Mouse (Mus musculus): ENCODE measurements around the gene Glod4. TPM values are rescaled to one million over a fixed set of nuclear protein-coding genes. Genes with fewer than 3 reads are reported as not detected.

Gene Glod4
- polyA plus RNA-seq (2017; shearing (Covaris generic)): 100 to 1,000 TPM in 1 of 3 experiments, 10 to 100 TPM in 2; 83.0 to 101 (median 84.6) TPM

- ATAC-seq: peak; percentile 90
These were observed at the start of gene Glod4, which contains the start of gene Mrm3 for GRCm38 (mm10) chr11:76242901-76243810. TSS of gene Glod4 (minus strand) at chr11:76243725. TSS of gene Mrm3 (plus strand) at chr11:76243715.

GRCm38 (mm10) chr11:76292831-76293230 lies 49.3 kb upstream of the Glod4 start:
- ATAC-seq: no peak

- ATAC-seq: no peak
These were observed 48.9 kb upstream of the Glod4 start for GRCm38 (mm10) chr11:76292398-76292797.

- ATAC-seq: no peak
These were observed 48.4 kb upstream of the Glod4 start for GRCm38 (mm10) chr11:76291960-76292359.

- no peak for ATAC-seq
These were observed 46.8 kb upstream of the Glod4 start for GRCm38 (mm10) chr11:76290367-76290766.

- no peak for ATAC-seq
These were observed 45.1 kb upstream of the Glod4 start for GRCm38 (mm10) chr11:76288645-76289044.

DNA sequence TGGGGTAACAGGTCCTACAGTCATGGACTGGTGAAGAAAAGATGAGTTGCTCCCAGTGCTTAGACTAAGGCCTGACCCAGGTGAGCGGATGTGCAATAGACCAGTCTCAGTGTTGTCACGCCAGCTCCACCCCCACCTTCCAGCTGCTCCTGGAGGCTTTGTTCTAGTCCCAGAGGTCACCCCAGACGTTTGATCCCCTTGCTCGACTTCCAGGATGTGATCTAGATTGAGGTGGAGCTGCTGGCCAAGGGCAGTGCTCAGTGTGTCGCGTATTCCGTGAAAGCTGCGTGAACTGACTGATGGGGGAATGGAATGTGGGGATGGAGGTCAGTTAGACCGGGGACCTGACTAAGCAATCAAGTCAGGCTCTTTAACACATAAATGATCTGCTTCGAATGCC lies 43.8 kb upstream of the Glod4 start:
- ATAC-seq: no peak

DNA sequence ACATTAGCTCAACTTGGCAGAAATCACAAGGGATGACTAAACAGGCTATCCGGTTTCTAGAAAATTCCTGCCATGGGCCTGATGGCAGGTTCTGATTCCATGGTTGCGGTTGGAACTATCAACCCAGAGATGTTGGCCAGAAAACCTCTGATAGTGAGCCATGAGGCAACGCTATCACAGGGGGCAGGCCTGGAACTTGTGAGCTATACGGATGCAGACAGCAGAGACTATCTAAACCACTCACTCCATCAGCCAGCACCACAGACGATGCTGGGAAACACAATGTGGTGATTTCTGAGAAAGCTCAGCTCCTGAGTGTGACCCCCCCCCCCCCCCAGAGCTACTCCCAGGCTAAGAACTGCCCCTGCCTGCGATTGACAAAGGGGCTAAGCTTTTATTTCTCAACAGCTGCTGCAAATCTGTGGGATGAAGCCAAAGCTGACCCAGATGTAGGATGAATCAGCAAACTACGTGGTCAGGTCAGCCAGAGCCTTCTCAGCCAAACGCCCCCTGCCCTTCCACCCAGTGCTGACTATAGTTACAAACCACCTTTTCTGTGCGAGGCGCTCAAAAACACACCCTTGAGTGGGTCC lies 43.1 kb upstream of the Glod4 start:
- no peak for ATAC-seq

DNA sequence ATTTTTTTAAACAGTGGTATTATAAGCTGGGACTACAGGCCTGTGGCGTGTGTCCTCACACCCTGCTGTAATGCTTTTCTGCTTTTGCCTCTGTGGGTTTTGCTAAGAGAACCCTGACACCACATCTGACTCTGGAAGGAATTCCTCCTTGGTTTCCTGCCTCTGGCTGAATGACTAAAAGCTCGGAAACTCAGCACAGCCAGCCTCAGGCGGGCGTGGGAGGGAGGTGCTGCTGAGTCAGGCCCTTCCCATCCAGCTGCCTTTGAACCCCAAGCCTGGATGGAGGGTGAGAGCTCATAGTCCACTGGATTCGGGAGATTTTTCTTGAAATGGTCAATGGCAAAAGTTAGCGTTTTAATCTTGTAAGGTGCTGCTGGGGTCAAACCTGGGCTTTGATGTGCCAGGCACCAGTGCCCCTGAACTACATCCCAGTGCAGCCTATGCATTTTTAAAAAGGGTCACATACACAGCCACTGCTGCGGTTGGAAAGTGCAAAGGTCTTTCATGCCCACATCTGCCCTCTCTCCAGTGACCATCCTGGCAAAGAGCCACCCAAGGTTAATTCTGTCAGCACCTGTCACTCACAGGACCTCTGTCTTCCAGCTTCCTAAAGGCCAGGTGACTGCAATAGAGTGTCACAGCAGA lies 42.0 kb upstream of the Glod4 start:
- no peak for ATAC-seq

DNA sequence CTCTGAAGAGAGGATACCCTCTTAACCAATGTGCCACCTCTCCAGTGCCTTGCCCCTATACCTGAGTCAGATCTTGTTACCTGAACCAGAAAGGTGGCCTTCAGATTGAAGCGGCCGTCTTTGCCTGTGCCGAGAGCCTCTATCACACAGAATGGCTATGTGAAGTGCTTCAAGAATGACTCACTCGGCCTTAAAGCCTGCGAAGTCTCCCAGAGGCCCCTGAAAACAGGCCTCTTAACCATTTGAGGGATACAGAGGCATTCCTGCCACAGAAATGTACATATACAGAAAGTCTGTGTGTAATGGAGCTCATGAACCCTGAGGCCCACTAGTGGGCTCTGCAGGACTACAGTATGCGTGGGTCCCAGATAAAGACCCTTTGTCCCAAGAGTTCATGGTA lies 40.3 kb upstream of the Glod4 start:
- no peak for ATAC-seq

- ATAC-seq: no peak
These were observed 36.4 kb upstream of the Glod4 start for GRCm38 (mm10) chr11:76279971-76280370.

- ATAC-seq: no peak
These were observed 35.7 kb upstream of the Glod4 start for GRCm38 (mm10) chr11:76278960-76279852.

DNA sequence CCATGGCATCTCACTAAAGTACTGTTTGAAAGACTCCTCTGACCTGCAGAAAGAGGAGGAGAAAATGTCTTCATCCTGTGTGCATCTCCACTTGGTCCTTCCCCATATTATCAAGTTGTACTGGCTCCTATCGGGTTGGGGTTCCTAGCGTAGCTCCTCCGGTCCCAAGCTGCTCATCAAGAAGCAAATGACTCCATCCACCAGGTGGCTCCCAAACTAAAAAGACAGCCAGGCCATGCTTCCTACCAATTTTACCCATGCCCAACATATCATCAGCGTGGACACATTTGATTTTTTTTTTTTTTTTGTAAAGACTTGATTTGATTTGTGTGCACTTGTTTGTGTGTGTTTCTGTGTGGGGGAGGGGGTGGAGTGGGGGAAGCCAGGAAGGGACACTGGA lies 28.9 kb upstream of the Glod4 start:
- ATAC-seq: no peak

- ATAC-seq: no peak
These were observed 25.1 kb upstream of the Glod4 start for GRCm38 (mm10) chr11:76268521-76269065.

DNA sequence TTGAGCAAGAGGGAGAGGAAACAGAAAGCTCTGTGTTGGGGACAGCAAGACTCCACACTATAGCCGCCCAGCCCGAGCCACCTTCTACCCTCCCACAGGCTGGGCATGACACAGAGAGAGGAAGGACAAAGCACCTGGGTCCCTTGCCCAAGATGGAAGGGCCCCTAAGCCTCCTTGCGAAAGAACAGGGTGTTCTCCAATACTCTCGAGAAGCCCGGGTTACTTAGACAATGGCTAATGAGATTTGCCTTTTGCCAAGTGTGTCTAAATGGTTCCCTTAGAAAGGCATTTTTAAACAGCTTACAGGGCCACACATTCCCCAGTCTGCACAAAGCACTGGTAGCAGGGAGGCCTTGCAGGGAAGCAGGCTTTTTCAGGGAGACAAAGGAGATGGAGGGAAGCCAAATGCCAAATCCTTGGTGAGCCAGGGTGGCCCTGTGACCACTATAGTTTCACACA lies 24.5 kb upstream of the Glod4 start:
- ATAC-seq: no peak

GRCm38 (mm10) chr11:76267550-76267949 lies 24.0 kb upstream of the Glod4 start:
- no peak for ATAC-seq

DNA sequence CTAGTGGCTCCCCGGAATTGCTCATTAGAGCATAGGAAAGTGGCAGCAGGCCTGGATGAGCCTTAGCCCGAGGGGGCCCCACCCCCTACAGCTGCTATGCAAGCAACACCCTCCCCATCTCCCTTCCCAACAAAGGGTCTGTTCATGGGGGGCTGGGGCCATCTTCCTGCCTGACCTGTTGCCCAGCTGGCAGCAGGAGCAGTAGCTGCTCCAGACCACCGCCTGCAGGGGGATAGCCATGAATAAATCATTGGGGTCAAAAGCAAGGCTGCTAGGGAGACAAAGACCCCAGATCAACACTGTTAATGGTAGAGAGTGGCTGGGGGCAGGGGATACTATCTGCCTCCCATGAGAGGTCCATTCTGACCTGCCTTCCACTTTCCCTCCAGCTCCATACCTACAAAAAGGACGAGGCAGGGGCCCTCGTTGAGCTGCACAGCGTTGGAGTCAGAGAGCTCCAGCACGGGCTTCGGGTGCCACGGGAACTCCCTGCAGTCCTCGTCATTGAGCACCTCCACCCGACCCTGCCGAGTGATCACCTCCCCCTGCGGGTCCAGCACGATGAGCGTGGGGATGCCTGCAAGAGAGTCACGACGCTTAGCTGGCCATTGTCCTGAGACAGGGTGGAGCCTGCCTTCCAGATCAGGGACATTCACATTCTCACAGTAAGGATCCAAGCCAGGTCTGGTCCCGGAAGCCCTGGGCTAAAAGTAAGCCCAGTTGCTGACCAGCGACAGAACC lies 19.3 kb upstream of the Glod4 start:
- no peak for ATAC-seq

- peak; percentile 74 for ATAC-seq
These were observed 17.7 kb upstream of the Glod4 start for GRCm38 (mm10) chr11:76261224-76261623.

- ATAC-seq: no peak
These were observed 16.9 kb upstream of the Glod4 start for GRCm38 (mm10) chr11:76260208-76261050.

GRCm38 (mm10) chr11:76258511-76258910 lies 15.0 kb upstream of the Glod4 start:
- no peak for ATAC-seq

Data from inflammation-experienced regulatory T-cells, adult 6 months (primary cell).